Mouse (Mus musculus) small intestine, adult 2 months (tissue): ENCODE measurements around the gene Tlcd1. TPM values are rescaled to one million over a fixed set of nuclear protein-coding genes. Genes with fewer than 3 reads are reported as not detected.

Source experiments
- H3K27ac ChIP-seq: fragments of 200-500 bp; 2 replicates; pipeline ENCODE4 v1.5.1; 2012; ENCODE audit warnings: low read depth, low read length, control low read depth, inconsistent platforms; ENCODE audit not compliant: insufficient read depth
- H3K27me3 ChIP-seq: fragments of 200-500 bp; 2 replicates; pipeline ENCODE4 v1.6.1; 2012; ENCODE audit warnings: mild to moderate bottlenecking, moderate library complexity, low read length, inconsistent platforms; ENCODE audit not compliant: control insufficient read depth, insufficient read depth
- H3K36me3 ChIP-seq: fragments of 200-500 bp; 2 replicates; pipeline ENCODE4 v1.6.1; 2012; ENCODE audit warnings: mild to moderate bottlenecking, low read length, control low read depth, inconsistent platforms; ENCODE audit not compliant: control insufficient read depth, insufficient read depth
- H3K4me1 ChIP-seq: fragments of 200-500 bp; 2 replicates; pipeline ENCODE4 v1.6.1; 2012; ENCODE audit warnings: low read length, inconsistent platforms, mixed read lengths; ENCODE audit not compliant: control insufficient read depth, insufficient read depth, insufficient read length
- H3K4me3 ChIP-seq: fragments of 200-500 bp; 2 replicates; pipeline ENCODE4 v1.5.1; 2012; ENCODE audit warnings: low read depth, mild to moderate bottlenecking, control low read depth, inconsistent platforms, low read length, moderate library complexity
- CTCF ChIP-seq: fragments of 200-500 bp; IDR thresholded peaks from 2 replicates; pipeline ENCODE4 v1.5.1; 2012; ENCODE audit warnings: low read depth, mild to moderate bottlenecking, control low read depth, inconsistent platforms, low read length, moderate library complexity, mixed read lengths; ENCODE audit not compliant: insufficient replicate concordance, insufficient read length; ENCODE audit errors: extremely low read depth
- POLR2A ChIP-seq: fragments of 200-500 bp; IDR thresholded peaks from 2 replicates; pipeline ENCODE4 v1.6.1; 2012; ENCODE audit warnings: low read depth, mild to moderate bottlenecking, control low read depth, inconsistent platforms, low read length, moderate library complexity
- WGBS: fragments of 180-500 bp; shearing (Covaris S2); methylation state at CpG from one replicate; pipeline ENCODE4 v1.1.7; 2018; 5-methylcytosine and 5-hydroxymethylcytosine counted together
- polyA plus RNA-seq: library from polyadenylated mRNA; depleted of rRNA; stranded (reverse); fragments of >200 nt; gene quantifications from 2 replicates; pipeline ENCODE4 v1.2.3, GENCODE M21; 2012

Tlcd1 gene
- polyA plus RNA-seq, 1 experiment: 15.3 TPM

GRCm38 (mm10) chr11:78205361-78206206 lies 29.1 kb downstream of the Tlcd1 start:
- H3K27ac ChIP-seq: no peak overlapping the region
- H3K4me3 ChIP-seq: no peak overlapping the region
- no peaks in the 10 kb centered on the region for H3K27me3 ChIP-seq
- TF ChIP-seq POLR2A (no peak), CTCF (no peak)
- H3K4me1 ChIP-seq: peaks cover 2% of the 10 kb centered on the region; the same call in 1 of the 2 replicates
- H3K36me3 ChIP-seq: peaks cover 55% of the 10 kb centered on the region
- 82% methylated on average over 13 of the region's 13 CpGs for WGBS

DNA sequence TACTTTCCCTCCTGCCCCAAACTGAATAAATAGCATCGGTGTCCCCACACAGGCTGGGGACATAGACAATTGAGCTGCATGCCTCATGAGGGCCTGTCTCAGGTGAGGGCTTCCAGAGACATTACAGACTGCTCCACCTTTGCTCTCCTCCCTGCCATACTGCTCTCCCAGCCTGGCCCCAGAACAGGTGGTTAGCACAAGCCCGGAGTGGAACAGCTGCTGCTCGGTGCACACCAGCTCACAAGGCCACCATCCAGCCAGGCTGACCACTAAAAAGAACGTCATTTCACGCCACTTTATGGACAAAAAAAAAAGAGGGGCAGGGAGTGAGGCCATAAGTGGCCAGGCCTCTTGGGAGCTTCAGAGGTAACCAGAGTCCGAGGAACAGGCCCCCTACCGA lies 30.7 kb downstream of the Tlcd1 start:
- peaks cover 67% of the 10 kb centered on the region for H3K36me3 ChIP-seq
- WGBS: 92% methylated on average over 7 of the region's 7 CpGs

GRCm38 (mm10) chr11:78209886-78210285 lies 33.4 kb downstream of the Tlcd1 start:
- TF ChIP-seq CTCF: no peak
- no peak for TF ChIP-seq POLR2A
- no peaks in the 10 kb centered on the region for H3K27me3 ChIP-seq
- 93% methylated on average over 6 of the region's 6 CpGs for WGBS

More for the DNA sequence above, 30.7 kb downstream of the Tlcd1 start:
- Histone ChIP-seq H3K4me1 (peaks cover 2% of the 10 kb centered on the region; the same call in 1 of the 2 replicates), H3K27me3 (no peaks in the 10 kb centered on the region), H3K27ac (no peak overlapping the region), H3K4me3 (no peak overlapping the region)
- TF ChIP-seq CTCF: no peak

DNA sequence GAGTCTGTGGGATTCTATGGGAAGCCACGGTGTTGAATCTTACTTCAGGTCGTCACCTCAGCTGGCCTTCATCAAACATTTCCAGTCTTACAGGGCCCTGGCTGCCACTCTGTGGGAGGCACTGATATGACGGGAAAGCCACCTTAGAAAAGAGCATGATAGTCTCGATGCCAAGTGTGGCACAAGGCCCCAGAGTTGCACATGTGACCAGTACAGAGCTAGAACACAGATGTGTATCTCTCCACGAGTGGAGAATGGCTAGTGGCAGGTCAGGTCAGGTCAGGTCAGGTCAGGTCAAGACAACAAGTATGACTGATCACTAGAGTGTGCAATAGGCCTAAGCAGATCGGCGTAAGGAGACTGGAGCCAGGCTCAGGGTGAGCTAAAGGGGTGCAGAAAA lies 34.1 kb downstream of the Tlcd1 start:
- H3K27me3 ChIP-seq: no peaks in the 10 kb centered on the region
- H3K27ac ChIP-seq: no peak overlapping the region

More at GRCm38 (mm10) chr11:78209886-78210285, 33.4 kb downstream of the Tlcd1 start:
- Histone ChIP-seq H3K4me1 (no peaks in the 10 kb centered on the region), H3K36me3 (peaks cover 84% of the 10 kb centered on the region), H3K4me3 (no peak overlapping the region), H3K27ac (no peak overlapping the region)

GRCm38 (mm10) chr11:78211513-78211912 lies 35.0 kb downstream of the Tlcd1 start:
- peaks cover 89% of the 10 kb centered on the region for H3K36me3 ChIP-seq
- no peaks in the 10 kb centered on the region for H3K4me1 ChIP-seq
- H3K27ac ChIP-seq: no peak overlapping the region
- H3K27me3 ChIP-seq: no peaks in the 10 kb centered on the region
- H3K4me3 ChIP-seq: no peak overlapping the region
- WGBS: 65% methylated on average over 5 of the region's 5 CpGs
- TF ChIP-seq CTCF: no peak
- TF ChIP-seq POLR2A: no peak

More for the DNA sequence above, 34.1 kb downstream of the Tlcd1 start:
- H3K4me1 ChIP-seq: no peaks in the 10 kb centered on the region
- H3K36me3 ChIP-seq: peaks cover 89% of the 10 kb centered on the region
- WGBS: 70% methylated on average over 7 of the region's 7 CpGs
- TF ChIP-seq POLR2A: no peak
- TF ChIP-seq CTCF: no peak
- no peak overlapping the region for H3K4me3 ChIP-seq

GRCm38 (mm10) chr11:78213086-78213817 lies 36.7 kb downstream of the Tlcd1 start:
- Histone ChIP-seq H3K4me1 (no peaks in the 10 kb centered on the region), H3K27me3 (no peaks in the 10 kb centered on the region), H3K4me3 (no peak overlapping the region), H3K27ac (no peak overlapping the region), H3K36me3 (peaks cover 86% of the 10 kb centered on the region)
- TF ChIP-seq CTCF: no peak
- TF ChIP-seq POLR2A: no peak
- 87% methylated on average over 14 of the region's 14 CpGs for WGBS
